Comparison of ENCODE assay signal across 26 mouse cellular contexts in genomic region chr13:97712506-97713275, GRCm38 (mm10). TPM values are rescaled to one million over a fixed set of nuclear protein-coding genes. Genes with fewer than 3 reads are reported as not detected.
A peak's percentile ranks its signal among the peaks of the same experiment; 100 is the strongest.
DNase-seq lines count a peak whose midpoint lies in the region; ATAC-seq and TF ChIP-seq lines count a peak whose summit lies in the region.
"Had no signal": no experiment of that assay in that cellular context is flagged by ENCODE, and none has a peak within 500 bp of the region (broad histone marks: within the 10 kb centered on the region; RNA-seq: fewer than 3 reads in every experiment).

No protein-coding gene starts in this region.

- no peak for TF ChIP-seq EP300 in stomach, postnatal 0 days (optimal IDR thresholded peaks at IDR 0.05)

- no peaks in the 10 kb centered on the region for H3K27me3 ChIP-seq in kidney, postnatal 0 days (ENCODE audit: insufficient read depth, low read length)
- H3K27me3 ChIP-seq in kidney, adult 2 months (replicated peaks; ENCODE audit: control insufficient read depth, insufficient read depth, low read length): no peaks in the 10 kb centered on the region
- H3K27me3 ChIP-seq in stomach, embryonic 14.5 days (ENCODE audit: control insufficient read depth, insufficient read depth, low read length): no peaks in the 10 kb centered on the region
- H3K27me3 ChIP-seq in stomach, postnatal 0 days (ENCODE audit: control insufficient read depth, insufficient read depth, low read length): no peaks in the 10 kb centered on the region
- no peaks in the 10 kb centered on the region for H3K27me3 ChIP-seq in intestine, embryonic 15.5 days (replicated peaks)
- no peaks in the 10 kb centered on the region for H3K27me3 ChIP-seq in stomach, embryonic 16.5 days (ENCODE audit: control insufficient read depth, insufficient read depth, low read length)
- H3K27me3 ChIP-seq: embryonic facial prominence, embryonic 13.5 days; forebrain, embryonic 12.5 days; heart, embryonic 15.5 days; midbrain, embryonic 13.5 days; neural tube, embryonic 13.5 days had no signal

- no peak for TF ChIP-seq POLR2A in kidney, adult 2 months (IDR thresholded peaks at IDR 0.05; ENCODE audit: low read depth, low read length)

- 55% methylated on average over 8 of the region's 8 CpGs for WGBS in kidney, postnatal 0 days
- 72% methylated on average over 8 of the region's 8 CpGs for WGBS in kidney, adult 2 months
- 45% methylated on average over 8 of the region's 8 CpGs for WGBS in stomach, embryonic 14.5 days
- 28% methylated on average over 8 of the region's 8 CpGs for WGBS in stomach, postnatal 0 days
- 36% methylated on average over 8 of the region's 8 CpGs for WGBS in intestine, embryonic 15.5 days
- WGBS in stomach, embryonic 16.5 days: 38% methylated on average over 8 of the region's 8 CpGs

- H3K9me3 ChIP-seq in kidney, postnatal 0 days (replicated peaks; ENCODE audit: low read length): no peaks in the 10 kb centered on the region
- no peaks in the 10 kb centered on the region for H3K9me3 ChIP-seq in stomach, embryonic 14.5 days (ENCODE audit: control insufficient read depth, low read depth, low read length)
- no peaks in the 10 kb centered on the region for H3K9me3 ChIP-seq in stomach, postnatal 0 days (ENCODE audit: control insufficient read depth, low read length)
- H3K9me3 ChIP-seq in intestine, embryonic 15.5 days: no peaks in the 10 kb centered on the region
- no peaks in the 10 kb centered on the region for H3K9me3 ChIP-seq in stomach, embryonic 16.5 days (replicated peaks; ENCODE audit: control insufficient read depth, low read length)
- H3K9me3 ChIP-seq: embryonic facial prominence, embryonic 13.5 days; forebrain, embryonic 12.5 days; heart, embryonic 15.5 days; midbrain, embryonic 13.5 days; neural tube, embryonic 13.5 days had no signal

- ATAC-seq in kidney, postnatal 0 days (replicated peaks; ENCODE audit: low FRiP score, low read depth): no peak
- no peak for ATAC-seq in stomach, embryonic 14.5 days (ENCODE audit: insufficient number of reproducible peaks, insufficient read depth, low FRiP score, low read depth)
- ATAC-seq in stomach, postnatal 0 days (ENCODE audit: low FRiP score, low TSS enrichment): no peak
- peak; percentile 45 for ATAC-seq in intestine, embryonic 15.5 days
- ATAC-seq in stomach, embryonic 16.5 days (ENCODE audit: insufficient read depth, low FRiP score): peak; percentile 58; the same call in 1 of the 2 replicates
- ATAC-seq: activated CD4-positive, CD25-positive, alpha-beta regulatory T cell, adult 4 months; forebrain, postnatal 0 days; hindbrain, embryonic 16.5 days; midbrain, embryonic 13.5 days had no signal

- no peak overlapping the region for H3K4me3 ChIP-seq in kidney, postnatal 0 days (replicated peaks; ENCODE audit: low read depth, low read length)
- H3K4me3 ChIP-seq in kidney, adult 2 months (ENCODE audit: insufficient read depth, low read depth, low read length): no peak overlapping the region
- H3K4me3 ChIP-seq in stomach, embryonic 14.5 days (ENCODE audit: low read depth, low read length): no peak overlapping the region
- no peak overlapping the region for H3K4me3 ChIP-seq in stomach, postnatal 0 days (ENCODE audit: low read depth, low read length)
- no peak overlapping the region for H3K4me3 ChIP-seq in intestine, embryonic 15.5 days (replicated peaks)
- no peak overlapping the region for H3K4me3 ChIP-seq in stomach, embryonic 16.5 days (replicated peaks; ENCODE audit: low read length)
- H3K4me3 ChIP-seq: embryonic facial prominence, embryonic 13.5 days; forebrain, embryonic 12.5 days; heart, embryonic 15.5 days; midbrain, embryonic 13.5 days; neural tube, embryonic 13.5 days had no signal

- H3K9ac ChIP-seq in kidney, postnatal 0 days (ENCODE audit: low read depth, low read length): no peak overlapping the region
- H3K9ac ChIP-seq in stomach, embryonic 14.5 days (replicated peaks; ENCODE audit: low read depth, low read length): no peak overlapping the region
- H3K9ac ChIP-seq in stomach, postnatal 0 days (ENCODE audit: low read length): no peak overlapping the region
- no peak overlapping the region for H3K9ac ChIP-seq in intestine, embryonic 15.5 days
- H3K9ac ChIP-seq in stomach, embryonic 16.5 days (ENCODE audit: low read length): no peak overlapping the region
- H3K9ac ChIP-seq: embryonic facial prominence, embryonic 13.5 days; forebrain, embryonic 12.5 days; forebrain, postnatal 0 days; heart, embryonic 15.5 days; liver, embryonic 14.5 days; midbrain, embryonic 13.5 days; neural tube, embryonic 13.5 days had no signal

- H3K4me1 ChIP-seq in kidney, postnatal 0 days (replicated peaks; ENCODE audit: insufficient read depth, low read length): no peaks in the 10 kb centered on the region
- H3K4me1 ChIP-seq in kidney, adult 2 months (ENCODE audit: control insufficient read depth, insufficient read depth, low read length): no peaks in the 10 kb centered on the region
- no peaks in the 10 kb centered on the region for H3K4me1 ChIP-seq in stomach, embryonic 14.5 days (ENCODE audit: control insufficient read depth, insufficient read depth, low read length)
- H3K4me1 ChIP-seq in stomach, postnatal 0 days (replicated peaks; ENCODE audit: control insufficient read depth, insufficient read depth): no peaks in the 10 kb centered on the region
- H3K4me1 ChIP-seq in intestine, embryonic 15.5 days (replicated peaks): no peaks in the 10 kb centered on the region
- H3K4me1 ChIP-seq in stomach, embryonic 16.5 days (ENCODE audit: control insufficient read depth, insufficient read depth, low read length): no peaks in the 10 kb centered on the region
- H3K4me1 ChIP-seq: forebrain, embryonic 12.5 days; midbrain, embryonic 13.5 days; neural tube, embryonic 13.5 days had no signal

- peak; percentile 22 for DNase-seq in kidney, postnatal 0 days (ENCODE audit: low spot score)
- no peak for DNase-seq in kidney, adult 2 months
- no peak for DNase-seq in stomach, postnatal 0 days (ENCODE audit: low spot score)
- no peak for DNase-seq in ovary, adult 18-20 months (ENCODE audit: low spot score)
- no peak for DNase-seq in cerebellum, adult 9-10 months
- DNase-seq: adrenal gland, adult 8-10 months; B cell, adult 2 months; cerebellum, adult 8-10 months; cerebellum, postnatal 36 days; embryo, embryonic 11 days; forebrain, postnatal 0 days; gastrocnemius, postnatal 10 days; kidney, adult 11 months; kidney, postnatal 10 days; liver had no signal

- no peak overlapping the region for H3K27ac ChIP-seq in kidney, postnatal 0 days
- H3K27ac ChIP-seq in kidney, adult 2 months (ENCODE audit: insufficient read depth, low read depth, low read length): no peak overlapping the region
- peak overlapping the region; percentile 55 for H3K27ac ChIP-seq in stomach, embryonic 14.5 days (ENCODE audit: low read length)
- H3K27ac ChIP-seq in stomach, postnatal 0 days (replicated peaks): no peak overlapping the region
- peak overlapping the region; percentile 18; the same call in 1 of the 2 replicates for H3K27ac ChIP-seq in intestine, embryonic 15.5 days
- H3K27ac ChIP-seq in stomach, embryonic 16.5 days (ENCODE audit: low read length): peak overlapping the region; percentile 55
- H3K27ac ChIP-seq: embryonic facial prominence, embryonic 13.5 days; forebrain, embryonic 12.5 days; heart, embryonic 15.5 days; liver, embryonic 14.5 days; midbrain, embryonic 13.5 days; neural tube, embryonic 13.5 days had no signal

- no peak for TF ChIP-seq CTCF in kidney, postnatal 0 days (IDR thresholded peaks at IDR 0.05; ENCODE audit: low read depth)
- no peak for TF ChIP-seq CTCF in kidney, adult 2 months (conservative IDR thresholded peaks at IDR 0.05; ENCODE audit: insufficient read depth, insufficient read length, low read depth, low read length)
- TF ChIP-seq CTCF in stomach, postnatal 0 days (IDR thresholded peaks at IDR 0.05; ENCODE audit: low read depth): no peak

- H3K4me2 ChIP-seq in kidney, postnatal 0 days (ENCODE audit: low read length): no peak overlapping the region
- H3K4me2 ChIP-seq in stomach, embryonic 14.5 days (replicated peaks; ENCODE audit: low read depth, low read length): no peak overlapping the region
- no peak overlapping the region for H3K4me2 ChIP-seq in stomach, postnatal 0 days (replicated peaks; ENCODE audit: low read depth)
- no peak overlapping the region for H3K4me2 ChIP-seq in intestine, embryonic 15.5 days (replicated peaks)
- H3K4me2 ChIP-seq in stomach, embryonic 16.5 days (ENCODE audit: low read depth, low read length): no peak overlapping the region
- H3K4me2 ChIP-seq: embryonic facial prominence, embryonic 13.5 days; forebrain, embryonic 12.5 days; heart, embryonic 15.5 days; midbrain, embryonic 13.5 days; neural tube, embryonic 13.5 days had no signal

- no peaks in the 10 kb centered on the region for H3K36me3 ChIP-seq in kidney, postnatal 0 days (ENCODE audit: insufficient read depth, low read length)
- no peaks in the 10 kb centered on the region for H3K36me3 ChIP-seq in kidney, adult 2 months (ENCODE audit: control insufficient read depth, insufficient read depth, low read length)
- no peaks in the 10 kb centered on the region for H3K36me3 ChIP-seq in stomach, embryonic 14.5 days (ENCODE audit: control insufficient read depth, insufficient read depth, low read length)
- H3K36me3 ChIP-seq in stomach, postnatal 0 days (ENCODE audit: control insufficient read depth, insufficient read depth, low read length): no peaks in the 10 kb centered on the region
- H3K36me3 ChIP-seq in intestine, embryonic 15.5 days: no peaks in the 10 kb centered on the region
- no peaks in the 10 kb centered on the region for H3K36me3 ChIP-seq in stomach, embryonic 16.5 days (ENCODE audit: control insufficient read depth, insufficient read depth, low read length)
- H3K36me3 ChIP-seq: embryonic facial prominence, embryonic 13.5 days; forebrain, embryonic 12.5 days; heart, embryonic 15.5 days; midbrain, embryonic 13.5 days; neural tube, embryonic 13.5 days had no signal

RNA-seq across cellular contexts. Expression of gene Gm10260, which starts 47.7 kb away (rescaled TPM):
- polyA plus RNA-seq in kidney, postnatal 0 days (2015; fragmentation: Nextera tagmentation; extraction: Ambion mirVana): 5.5 and 10.3 TPM in 2 replicates
- 3.9 and 5.3 TPM in 2 replicates for polyA plus RNA-seq in kidney, adult 2 months (2012; rRNA removed)
- 3.6 and 4.7 TPM in 2 replicates for polyA plus RNA-seq in stomach, embryonic 14.5 days (2014; fragmentation: Nextera tagmentation; extraction: Ambion mirVana)
- polyA plus RNA-seq in stomach, postnatal 0 days (2015; fragmentation: Nextera tagmentation; extraction: Ambion mirVana): 4.2 and 8.9 TPM in 2 replicates
- 7.5 and 8.4 TPM in 2 replicates for polyA plus RNA-seq in intestine, embryonic 15.5 days (2015; fragmentation: Nextera tagmentation; extraction: Ambion mirVana)
- 10.1 and 24.0 TPM in 2 replicates for polyA plus RNA-seq in stomach, embryonic 16.5 days (2015; fragmentation: Nextera tagmentation; extraction: Ambion mirVana)

Comparison
In these comparisons a context has a peak if more than half of its experiments do, and no peak if none do; other contexts are left out.
1. ATAC-seq: peak in intestine, embryonic 15.5 days (single experiment) and stomach, embryonic 16.5 days (single experiment); none in kidney, postnatal 0 days (single experiment), stomach, embryonic 14.5 days (single experiment) and stomach, postnatal 0 days (single experiment).
2. H3K27ac ChIP-seq: peak in stomach, embryonic 14.5 days (single experiment), intestine, embryonic 15.5 days (single experiment) and stomach, embryonic 16.5 days (single experiment); none in kidney, postnatal 0 days (single experiment), kidney, adult 2 months (single experiment) and stomach, postnatal 0 days (single experiment).